ENCODE assay signal across 27 mouse cellular contexts in the genomic region with DNA sequence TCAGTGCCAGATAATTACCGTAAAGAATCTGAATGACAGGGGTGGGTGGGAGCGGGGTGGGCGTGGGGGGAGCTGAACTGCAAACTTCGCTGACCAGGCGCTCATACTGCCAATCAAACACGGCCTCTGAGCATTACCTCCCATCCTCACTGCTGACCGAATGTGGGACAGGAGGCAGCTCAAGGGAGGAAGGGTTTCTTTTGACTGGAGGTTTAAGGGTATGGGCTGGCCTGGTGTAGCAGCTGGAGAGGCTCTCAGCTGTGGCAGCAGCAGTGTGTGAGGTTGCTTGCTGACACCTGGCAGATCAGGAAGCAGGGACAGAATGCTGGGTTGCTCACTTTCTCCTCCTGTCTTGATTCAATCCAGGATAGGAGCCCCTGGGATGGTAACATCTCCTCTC. TPM values are rescaled to one million over a fixed set of nuclear protein-coding genes. Genes with fewer than 3 reads are reported as not detected.
DNase-seq lines count a peak whose midpoint lies in the region; ATAC-seq lines count a peak whose summit lies in the region.
"Had no signal": no experiment of that assay in that cellular context is flagged by ENCODE, and none has a peak within 500 bp of the region (broad histone marks: within the 10 kb centered on the region; RNA-seq: fewer than 3 reads in every experiment).

No protein-coding gene starts in this region.

- WGBS in kidney, embryonic 14.5 days, result 12% methylated on average over 7 of the region's 7 CpGs
- 18% methylated on average over 7 of the region's 7 CpGs for WGBS in neural tube, embryonic 11.5 days
- WGBS in neural tube, embryonic 15.5 days, result 22% methylated on average over 7 of the region's 7 CpGs

- no peak overlapping the region for H3K4me3 ChIP-seq in kidney, embryonic 14.5 days (ENCODE audit: low read length)
- H3K4me3 ChIP-seq in neural tube, embryonic 11.5 days (ENCODE audit: low read depth, low read length), result no peak overlapping the region
- H3K4me3 ChIP-seq in neural tube, embryonic 15.5 days (replicated peaks), result no peak overlapping the region
- H3K4me3 ChIP-seq: embryonic facial prominence, embryonic 15.5 days; forebrain, embryonic 12.5 days; heart, adult 2 months; heart, embryonic 12.5 days; limb, embryonic 13.5 days; lung, embryonic 15.5 days had no signal

- no peak overlapping the region for H3K9ac ChIP-seq in kidney, embryonic 14.5 days (ENCODE audit: low read depth, low read length)
- H3K9ac ChIP-seq in neural tube, embryonic 11.5 days (ENCODE audit: low read length), result no peak overlapping the region
- H3K9ac ChIP-seq in neural tube, embryonic 15.5 days (replicated peaks), result no peak overlapping the region
- H3K9ac ChIP-seq: embryonic facial prominence, embryonic 15.5 days; forebrain, embryonic 12.5 days; forebrain, postnatal 0 days; heart, embryonic 12.5 days; limb, embryonic 13.5 days; lung, embryonic 15.5 days had no signal

- no peaks in the 10 kb centered on the region for H3K36me3 ChIP-seq in kidney, embryonic 14.5 days (ENCODE audit: control insufficient read depth, insufficient read depth, low read length)
- no peaks in the 10 kb centered on the region for H3K36me3 ChIP-seq in neural tube, embryonic 11.5 days (ENCODE audit: control insufficient read depth, insufficient read depth, low read length)
- no peaks in the 10 kb centered on the region for H3K36me3 ChIP-seq in neural tube, embryonic 15.5 days
- H3K36me3 ChIP-seq: embryonic facial prominence, embryonic 15.5 days; forebrain, embryonic 12.5 days; heart, embryonic 12.5 days; limb, embryonic 13.5 days; lung, embryonic 15.5 days had no signal

- peak; percentile 67 for ATAC-seq in kidney, embryonic 14.5 days (ENCODE audit: low FRiP score, low TSS enrichment)
- 0 out of 2 replicates have a peak, but pooled peaks have one; percentile 35 for ATAC-seq in neural tube, embryonic 11.5 days (ENCODE audit: insufficient read depth, low FRiP score, low TSS enrichment)
- no peak for ATAC-seq in neural tube, embryonic 15.5 days (ENCODE audit: low FRiP score)
- ATAC-seq: forebrain, postnatal 0 days; intestine, postnatal 0 days had no signal

- H3K27ac ChIP-seq in kidney, embryonic 14.5 days (ENCODE audit: low read depth, low read length), result no peak overlapping the region
- no peak overlapping the region for H3K27ac ChIP-seq in neural tube, embryonic 11.5 days (ENCODE audit: low read depth, low read length)
- no peak overlapping the region for H3K27ac ChIP-seq in neural tube, embryonic 15.5 days (replicated peaks)
- H3K27ac ChIP-seq: embryonic facial prominence, embryonic 15.5 days; forebrain, embryonic 12.5 days; heart, adult 2 months; limb, embryonic 13.5 days; lung, embryonic 15.5 days had no signal

- H3K4me1 ChIP-seq in kidney, embryonic 14.5 days (ENCODE audit: control insufficient read depth, insufficient read depth, low read length), result no peaks in the 10 kb centered on the region
- no peaks in the 10 kb centered on the region for H3K4me1 ChIP-seq in neural tube, embryonic 11.5 days (ENCODE audit: control insufficient read depth, insufficient read depth, low read length)
- H3K4me1 ChIP-seq in neural tube, embryonic 15.5 days, result peaks cover 8% of the 10 kb centered on the region
- H3K4me1 ChIP-seq: lung, embryonic 15.5 days had no signal

- peak; percentile 26 for DNase-seq in embryo, embryonic 10.5 days (ENCODE audit: low spot score)
- no peak for DNase-seq in embryo, embryonic 11 days
- no peak for DNase-seq in kidney, postnatal 10 days
- no peak for DNase-seq in neural tube, embryonic 11.5 days (ENCODE audit: low spot score)
- DNase-seq in B cell, adult 2 months, result no peak
- DNase-seq: adrenal gland, postnatal 25 days; cerebellum, adult 18-20 months; cerebellum, postnatal 10 days; forebrain, postnatal 0 days; heart, adult 2 months; heart, postnatal 4 days; kidney, adult 9 months; kidney, postnatal 25 days; lung, postnatal 36 days; thymus, postnatal 4 days had no signal

- no peaks in the 10 kb centered on the region for H3K27me3 ChIP-seq in kidney, embryonic 14.5 days (ENCODE audit: control insufficient read depth, insufficient read depth, low read length)
- H3K27me3 ChIP-seq in neural tube, embryonic 11.5 days (ENCODE audit: control insufficient read depth, insufficient read depth, low read length), result no peaks in the 10 kb centered on the region
- H3K27me3 ChIP-seq in neural tube, embryonic 15.5 days (replicated peaks), result peaks cover 6% of the 10 kb centered on the region; the same call in 1 of the 2 replicates
- H3K27me3 ChIP-seq: embryonic facial prominence, embryonic 15.5 days; forebrain, embryonic 12.5 days; limb, embryonic 13.5 days; lung, embryonic 15.5 days had no signal

- H3K4me2 ChIP-seq in kidney, embryonic 14.5 days (replicated peaks; ENCODE audit: low read depth, low read length), result no peak overlapping the region
- no peak overlapping the region for H3K4me2 ChIP-seq in neural tube, embryonic 11.5 days (ENCODE audit: low read depth)
- H3K4me2 ChIP-seq in neural tube, embryonic 15.5 days, result no peak overlapping the region
- H3K4me2 ChIP-seq: embryonic facial prominence, embryonic 15.5 days; forebrain, embryonic 12.5 days; heart, embryonic 12.5 days; limb, embryonic 13.5 days; liver, embryonic 11.5 days; lung, embryonic 15.5 days had no signal

- H3K9me3 ChIP-seq in kidney, embryonic 14.5 days (ENCODE audit: control insufficient read depth, low read length), result no peaks in the 10 kb centered on the region
- H3K9me3 ChIP-seq in neural tube, embryonic 11.5 days (ENCODE audit: control insufficient read depth, low read length), result no peaks in the 10 kb centered on the region
- no peaks in the 10 kb centered on the region for H3K9me3 ChIP-seq in neural tube, embryonic 15.5 days (replicated peaks)
- H3K9me3 ChIP-seq: embryonic facial prominence, embryonic 15.5 days; forebrain, embryonic 12.5 days; heart, embryonic 12.5 days; limb, embryonic 13.5 days; lung, embryonic 15.5 days had no signal

RNA-seq across cellular contexts. Expression of gene Tfap2c, which starts 33.9 kb away (rescaled TPM):
- polyA plus RNA-seq in kidney, embryonic 14.5 days (2014; fragmentation: Nextera tagmentation; extraction: Ambion mirVana), result 0.60 and 0.66 TPM in 2 replicates
- 0.76 and 1.3 TPM in 2 replicates for polyA plus RNA-seq in neural tube, embryonic 11.5 days (2014; fragmentation: Nextera tagmentation; extraction: Ambion mirVana)
- polyA plus RNA-seq in neural tube, embryonic 15.5 days (2015; fragmentation: Nextera tagmentation; extraction: Ambion mirVana), result 0.26 and 0.64 TPM in 2 replicates
- polyA plus RNA-seq: heart, adult 2 months; heart, postnatal 0 days; intestine, postnatal 0 days; liver, embryonic 16.5 days; small intestine, adult 2 months had no signal
